Mouse (Mus musculus) midbrain, embryonic 12.5 days (tissue): ENCODE data around the gene Riox2. TPM values are rescaled to one million over a fixed set of nuclear protein-coding genes. Genes with fewer than 3 reads are reported as not detected.

Experiments used
- ATAC-seq: fragments of 200-750 bp; cut with Nextera tagmentation; 2 replicates; pipeline ENCODE4 v1.8.0; 2017; ENCODE audit warnings: low read depth, moderate TSS enrichment, moderate library complexity; ENCODE audit not compliant: low FRiP score
- H3K27ac ChIP-seq: fragments of 300-500 bp; sonication (generic); replicated peaks from 2 replicates; pipeline ENCODE4 v1.5.1; 2016; ENCODE audit warnings: mild to moderate bottlenecking
- H3K27me3 ChIP-seq: fragments of 300-500 bp; sonication (generic); 2 replicates; pipeline ENCODE4 v1.6.1; 2016; ENCODE audit warnings: mild to moderate bottlenecking
- H3K36me3 ChIP-seq: fragments of 300-500 bp; sonication (generic); 2 replicates; pipeline ENCODE4 v1.6.1; 2016
- H3K4me1 ChIP-seq: fragments of 300-500 bp; sonication (generic); 2 replicates; pipeline ENCODE4 v1.6.1; 2016
- H3K4me2 ChIP-seq: fragments of 300-500 bp; sonication (generic); replicated peaks from 2 replicates; pipeline ENCODE4 v1.6.1; 2016; ENCODE audit warnings: mild to moderate bottlenecking, moderate library complexity
- H3K4me3 ChIP-seq: fragments of 300-500 bp; sonication (generic); 2 replicates; pipeline ENCODE4 v1.5.1; 2016; ENCODE audit warnings: mild to moderate bottlenecking
- H3K9ac ChIP-seq: fragments of 300-500 bp; sonication (generic); replicated peaks from 2 replicates; pipeline ENCODE4 v1.6.1; 2016; ENCODE audit warnings: mild to moderate bottlenecking, moderate library complexity
- H3K9me3 ChIP-seq: fragments of 300-500 bp; sonication (generic); 2 replicates; pipeline ENCODE4 v1.6.1; 2016; ENCODE audit warnings: mild to moderate bottlenecking
- WGBS: fragments of 180-500 bp; shearing (Covaris S2); methylation state at CpG from one replicate; pipeline ENCODE4 v1.1.7; 2016; 5-methylcytosine and 5-hydroxymethylcytosine counted together
- polyA plus RNA-seq: library from polyadenylated mRNA; unstranded; fragments of >200 nt; fragmentation: Nextera tagmentation; extraction: Ambion mirVana; gene quantifications from 2 replicates; pipeline ENCODE4 v1.2.1, GENCODE M21; 2016

Gene Riox2
- polyA plus RNA-seq, 1 experiment from 2014 or later = 19.9 TPM

DNA sequence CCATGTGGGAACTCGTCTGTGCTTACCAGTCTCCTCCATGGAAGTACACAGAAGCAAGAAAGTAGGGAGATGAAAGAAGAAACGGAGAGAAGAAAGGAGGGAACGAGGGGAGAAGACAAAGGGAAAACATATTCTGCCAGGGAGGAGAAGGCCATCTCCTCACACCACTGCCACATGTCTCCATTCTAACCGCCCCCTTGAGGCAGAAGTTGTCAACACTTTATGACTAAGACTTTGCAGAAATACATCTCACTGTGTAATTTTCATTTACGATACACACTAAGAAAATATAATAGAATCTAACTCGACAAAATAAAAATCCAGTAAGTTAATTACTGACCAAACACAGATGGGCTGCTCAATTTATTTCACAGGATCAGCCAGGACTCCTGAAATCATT is 55.4 kb downstream of the Riox2 start:
- WGBS = 80% methylated on average over 6 of the region's 6 CpGs

DNA sequence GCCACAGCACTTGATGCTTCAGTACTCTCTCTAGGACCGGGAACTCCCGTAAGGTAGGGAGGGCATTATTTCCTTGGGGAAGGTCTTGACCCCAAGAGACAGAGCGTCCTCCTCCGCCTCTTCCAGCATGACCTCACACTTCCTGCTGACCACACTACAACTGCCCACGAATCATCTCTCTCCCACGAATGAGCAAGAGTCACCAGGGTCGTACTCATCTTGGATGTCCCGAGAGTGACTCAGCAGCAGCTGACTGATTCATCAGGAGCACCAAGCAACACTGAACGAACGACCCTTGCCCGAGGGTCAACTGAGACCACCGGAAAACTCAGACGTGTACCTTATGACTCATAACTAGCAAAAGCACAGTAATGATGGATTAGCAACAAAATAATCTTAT is 58.0 kb downstream of the Riox2 start:
- no peak for ATAC-seq
- H3K4me1 ChIP-seq = no peaks in the 10 kb centered on the region
- no peak overlapping the region for H3K4me3 ChIP-seq
- 0 out of 2 replicates have a peak, but pooled peaks cover 4% of the 10 kb centered on the region for H3K9me3 ChIP-seq
- no peak overlapping the region for H3K27ac ChIP-seq
- no peak overlapping the region for H3K4me2 ChIP-seq
- peaks cover 9% of the 10 kb centered on the region for H3K36me3 ChIP-seq
- WGBS = 91% methylated on average over 13 of the region's 13 CpGs
- H3K27me3 ChIP-seq = no peaks in the 10 kb centered on the region
- no peak overlapping the region for H3K9ac ChIP-seq

More for the DNA sequence above, 55.4 kb downstream of the Riox2 start:
- no peak for ATAC-seq
- Histone ChIP-seq H3K4me1 (no peaks in the 10 kb centered on the region), H3K27me3 (no peaks in the 10 kb centered on the region), H3K4me2 (no peak overlapping the region), H3K27ac (no peak overlapping the region), H3K9me3 (0 out of 2 replicates have a peak, but pooled peaks cover 4% of the 10 kb centered on the region), H3K36me3 (peaks cover 9% of the 10 kb centered on the region), H3K9ac (no peak overlapping the region), H3K4me3 (no peak overlapping the region)

DNA sequence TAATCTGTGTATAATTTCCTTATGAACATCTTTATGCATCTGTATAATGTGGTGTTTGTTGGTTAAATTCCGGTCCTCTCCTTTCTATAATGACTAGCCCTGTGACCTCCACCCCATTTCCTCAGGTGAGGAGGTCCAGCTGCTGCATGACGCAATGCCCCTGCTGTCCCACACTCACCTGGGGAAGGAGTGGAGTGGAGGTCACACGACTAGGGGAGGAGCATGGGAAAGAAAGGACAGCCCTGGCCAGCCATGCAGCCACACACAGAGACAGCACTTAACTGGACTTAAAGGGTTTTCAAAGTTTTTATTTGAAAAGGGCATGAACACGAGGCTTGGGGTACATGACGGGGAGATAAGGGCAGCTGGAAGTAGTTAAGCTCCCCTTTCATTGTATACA is 59.7 kb downstream of the Riox2 start:
- WGBS = 86% methylated on average over 5 of the region's 5 CpGs
- H3K4me2 ChIP-seq = no peak overlapping the region

DNA sequence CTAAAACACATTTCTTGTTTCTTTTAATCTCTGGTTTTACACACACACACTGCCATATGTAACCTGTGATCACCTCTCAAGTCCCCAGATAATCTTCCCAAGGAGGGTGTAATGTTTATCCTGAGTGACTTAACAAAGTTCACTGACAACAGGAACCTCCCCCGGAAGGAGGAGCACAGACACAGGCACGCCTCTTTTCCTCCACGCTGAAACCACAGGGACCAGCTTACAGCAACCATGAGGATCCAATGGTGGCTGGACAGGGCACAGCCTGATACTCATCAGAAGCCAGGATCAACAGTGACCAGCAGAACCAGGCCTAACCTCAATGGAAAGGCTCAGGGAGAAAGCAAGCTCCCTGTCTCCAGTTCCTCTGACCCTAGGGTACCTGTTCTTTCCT is 61.0 kb downstream of the Riox2 start:
- Histone ChIP-seq H3K27ac (no peak overlapping the region), H3K4me1 (no peaks in the 10 kb centered on the region), H3K36me3 (peaks cover 17% of the 10 kb centered on the region), H3K9me3 (0 out of 2 replicates have a peak, but pooled peaks cover 4% of the 10 kb centered on the region), H3K27me3 (no peaks in the 10 kb centered on the region), H3K4me3 (no peak overlapping the region), H3K4me2 (no peak overlapping the region), H3K9ac (no peak overlapping the region)
- ATAC-seq = no peak
- WGBS = 47% methylated on average over 3 of the region's 3 CpGs

More for the DNA sequence above, 59.7 kb downstream of the Riox2 start:
- H3K9me3 ChIP-seq = 0 out of 2 replicates have a peak, but pooled peaks cover 4% of the 10 kb centered on the region
- H3K27me3 ChIP-seq = no peaks in the 10 kb centered on the region
- H3K4me1 ChIP-seq = no peaks in the 10 kb centered on the region
- H3K9ac ChIP-seq = no peak overlapping the region
- H3K36me3 ChIP-seq = peaks cover 13% of the 10 kb centered on the region
- no peak for ATAC-seq
- H3K27ac ChIP-seq = no peak overlapping the region
- no peak overlapping the region for H3K4me3 ChIP-seq

DNA sequence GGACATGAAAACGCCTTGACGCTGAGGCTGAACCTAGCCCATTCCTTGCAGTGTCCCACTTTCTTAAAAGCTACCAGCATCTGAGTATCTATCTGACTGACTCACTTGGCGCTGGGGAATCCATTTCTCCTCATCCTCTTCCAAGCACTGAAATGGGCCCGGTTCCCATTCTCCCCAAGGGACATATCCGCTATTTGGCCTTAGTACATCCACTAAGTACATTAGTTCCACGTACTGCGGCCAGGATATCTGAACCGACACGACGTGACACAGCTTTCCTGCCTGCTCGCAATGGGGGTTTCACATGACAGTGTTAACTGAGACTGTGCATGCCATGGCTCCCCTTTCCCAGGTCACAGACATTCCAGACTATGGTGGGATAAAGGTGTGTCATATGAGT is 62.8 kb downstream of the Riox2 start:
- H3K4me2 ChIP-seq = no peak overlapping the region
- WGBS = 94% methylated on average over 11 of the region's 11 CpGs
- no peak for ATAC-seq
- 0 out of 2 replicates have a peak, but pooled peaks cover 4% of the 10 kb centered on the region for H3K9me3 ChIP-seq
- H3K4me3 ChIP-seq = no peak overlapping the region
- no peaks in the 10 kb centered on the region for H3K27me3 ChIP-seq
- H3K27ac ChIP-seq = no peak overlapping the region
- H3K36me3 ChIP-seq = peaks cover 16% of the 10 kb centered on the region
- H3K4me1 ChIP-seq = no peaks in the 10 kb centered on the region
- no peak overlapping the region for H3K9ac ChIP-seq

DNA sequence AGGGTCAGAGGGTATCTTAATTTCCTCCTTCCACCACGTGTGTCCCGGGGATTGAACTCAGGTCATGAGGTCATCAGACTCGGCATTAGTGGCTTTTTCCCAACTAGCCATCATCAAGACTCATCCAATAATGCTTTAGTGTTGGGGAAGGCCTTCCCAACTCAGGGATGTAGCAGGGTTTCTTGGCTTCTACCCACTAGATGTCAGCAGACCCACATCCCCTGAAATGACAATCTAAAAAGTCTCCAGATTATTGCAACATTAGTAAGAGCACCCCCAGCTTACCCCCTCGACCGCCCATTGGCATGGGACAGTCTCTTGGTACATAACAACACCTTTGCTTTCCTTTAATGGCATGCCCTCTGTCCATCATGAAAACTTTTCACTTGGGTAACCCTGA is 64.1 kb downstream of the Riox2 start:
- WGBS = 86% methylated on average over 5 of the region's 5 CpGs
- H3K4me1 ChIP-seq = no peaks in the 10 kb centered on the region
- no peaks in the 10 kb centered on the region for H3K9me3 ChIP-seq
- ATAC-seq = no peak
- 0 out of 2 replicates have a peak, but pooled peaks cover 8% of the 10 kb centered on the region for H3K36me3 ChIP-seq
- no peak overlapping the region for H3K4me3 ChIP-seq
- no peaks in the 10 kb centered on the region for H3K27me3 ChIP-seq
- H3K9ac ChIP-seq = no peak overlapping the region
- no peak overlapping the region for H3K4me2 ChIP-seq
- no peak overlapping the region for H3K27ac ChIP-seq

DNA sequence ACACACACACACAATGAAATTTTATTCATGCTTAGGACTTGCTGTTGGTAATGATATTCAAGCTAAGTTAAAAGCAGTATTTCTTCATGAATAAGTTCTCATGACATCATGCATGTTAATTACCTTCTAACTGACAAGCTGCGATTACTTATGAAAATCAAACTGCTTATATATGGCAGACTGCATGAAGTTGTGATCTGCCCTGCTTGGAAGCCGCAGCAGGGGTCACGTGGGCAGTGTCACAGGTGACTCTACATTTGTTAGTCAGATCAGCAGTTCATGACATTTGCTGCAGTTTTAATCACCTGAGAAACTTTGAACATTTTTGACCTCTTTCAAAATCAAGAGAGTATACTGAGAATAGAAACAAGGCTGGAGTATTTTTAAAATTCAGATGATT is 69.4 kb downstream of the Riox2 start:
- H3K4me1 ChIP-seq = no peaks in the 10 kb centered on the region
- WGBS = 89% methylated on average over 3 of the region's 3 CpGs

DNA sequence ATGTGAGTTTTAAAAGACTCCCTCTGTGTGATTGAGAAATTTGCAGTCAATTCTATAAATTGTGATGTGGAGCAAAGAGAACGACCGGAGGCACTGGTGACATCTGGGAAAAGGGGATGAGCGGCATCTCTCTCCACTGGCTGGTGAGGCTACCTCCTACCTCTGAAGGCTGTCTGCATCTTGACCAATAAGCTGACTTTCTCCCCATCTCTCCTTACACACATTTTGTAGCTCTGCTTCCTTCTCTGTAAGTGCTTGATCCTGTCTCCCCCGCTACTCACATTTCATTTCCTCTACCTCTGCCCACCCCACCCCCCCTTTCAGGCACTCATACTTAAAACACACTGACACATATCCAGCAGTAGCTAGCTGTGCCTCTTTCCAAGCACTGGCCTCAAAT is 69.8 kb downstream of the Riox2 start:
- Histone ChIP-seq H3K9ac (no peak overlapping the region), H3K4me2 (no peak overlapping the region), H3K9me3 (no peaks in the 10 kb centered on the region), H3K4me3 (no peak overlapping the region), H3K36me3 (0 out of 2 replicates have a peak, but pooled peaks cover 2% of the 10 kb centered on the region), H3K4me1 (no peaks in the 10 kb centered on the region), H3K27me3 (no peaks in the 10 kb centered on the region), H3K27ac (no peak overlapping the region)
- 85% methylated on average over 4 of the region's 4 CpGs for WGBS
- ATAC-seq = no peak

More for the DNA sequence above, 69.4 kb downstream of the Riox2 start:
- no peak overlapping the region for H3K9ac ChIP-seq
- H3K27me3 ChIP-seq = no peaks in the 10 kb centered on the region
- no peaks in the 10 kb centered on the region for H3K9me3 ChIP-seq
- no peak overlapping the region for H3K4me3 ChIP-seq
- ATAC-seq = no peak
- H3K27ac ChIP-seq = no peak overlapping the region
- H3K36me3 ChIP-seq = 0 out of 2 replicates have a peak, but pooled peaks cover 7% of the 10 kb centered on the region
- H3K4me2 ChIP-seq = no peak overlapping the region

Other genes starting within 250 kb of the Riox2 start
- gene Olfr201, start 199.1 kb upstream of the Riox2 start, polyA plus RNA-seq = not detected in 2 replicates
- not detected in 2 replicates for gene Olfr202, start 185.0 kb upstream of the Riox2 start, polyA plus RNA-seq
- not detected in 2 replicates for gene Olfr203, start 172.9 kb upstream of the Riox2 start, polyA plus RNA-seq
- not detected in 2 replicates for gene Olfr204, start 153.5 kb upstream of the Riox2 start, polyA plus RNA-seq
- gene Olfr205, start 140.6 kb upstream of the Riox2 start, polyA plus RNA-seq = not detected in 2 replicates
- gene Olfr206, start 122.5 kb upstream of the Riox2 start, polyA plus RNA-seq = not detected in 2 replicates
- not detected in 2 replicates for gene Olfr209, start 107.8 kb upstream of the Riox2 start, polyA plus RNA-seq
- 0.27 and 0.35 TPM in 2 replicates for gene Gabrr3, start 64.4 kb upstream of the Riox2 start, polyA plus RNA-seq
- 5.5 and 5.7 TPM in 2 replicates for gene Crybg3, start 129.2 kb downstream of the Riox2 start, polyA plus RNA-seq
- gene Arl6, start 167.6 kb downstream of the Riox2 start, polyA plus RNA-seq = 49.3 and 50.1 TPM in 2 replicates